Mouse (Mus musculus): ENCODE results near the gene Col6a3.

DNA sequence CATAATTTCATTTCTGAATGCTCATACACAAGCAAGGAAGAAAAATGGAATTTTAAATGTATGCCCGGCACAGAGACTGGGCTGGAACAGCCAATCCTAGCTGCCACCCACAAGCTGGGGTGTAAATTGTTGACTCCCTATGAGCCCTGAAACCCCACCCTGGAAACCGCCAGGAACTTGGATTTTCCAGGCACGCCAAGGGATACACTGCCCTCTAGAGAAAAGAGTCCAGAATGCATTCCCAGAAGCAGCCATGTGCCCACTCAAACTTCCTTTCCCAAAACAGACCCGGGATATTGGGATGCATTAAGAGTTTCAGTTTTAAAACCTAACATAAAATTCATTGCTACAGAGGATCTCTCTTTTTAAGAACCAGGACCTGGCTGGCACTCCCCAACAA, 3.5 kb downstream of the Col6a3 start:
- peak; percentile 63 for TF ChIP-seq CTCF (conservative IDR thresholded peaks at IDR 0.05; ENCODE audit: low read length)
- no peak for TF ChIP-seq NANOG (IDR thresholded peaks at IDR 0.05; ENCODE audit: borderline replicate concordance, low read length)
- TF ChIP-seq POU5F1 (IDR thresholded peaks at IDR 0.05; ENCODE audit: borderline replicate concordance, low read length) = no peak

Measured in E14TG2a.4 (cell line).